Mouse (Mus musculus): ENCODE measurements around the gene Tacc3.

DNA sequence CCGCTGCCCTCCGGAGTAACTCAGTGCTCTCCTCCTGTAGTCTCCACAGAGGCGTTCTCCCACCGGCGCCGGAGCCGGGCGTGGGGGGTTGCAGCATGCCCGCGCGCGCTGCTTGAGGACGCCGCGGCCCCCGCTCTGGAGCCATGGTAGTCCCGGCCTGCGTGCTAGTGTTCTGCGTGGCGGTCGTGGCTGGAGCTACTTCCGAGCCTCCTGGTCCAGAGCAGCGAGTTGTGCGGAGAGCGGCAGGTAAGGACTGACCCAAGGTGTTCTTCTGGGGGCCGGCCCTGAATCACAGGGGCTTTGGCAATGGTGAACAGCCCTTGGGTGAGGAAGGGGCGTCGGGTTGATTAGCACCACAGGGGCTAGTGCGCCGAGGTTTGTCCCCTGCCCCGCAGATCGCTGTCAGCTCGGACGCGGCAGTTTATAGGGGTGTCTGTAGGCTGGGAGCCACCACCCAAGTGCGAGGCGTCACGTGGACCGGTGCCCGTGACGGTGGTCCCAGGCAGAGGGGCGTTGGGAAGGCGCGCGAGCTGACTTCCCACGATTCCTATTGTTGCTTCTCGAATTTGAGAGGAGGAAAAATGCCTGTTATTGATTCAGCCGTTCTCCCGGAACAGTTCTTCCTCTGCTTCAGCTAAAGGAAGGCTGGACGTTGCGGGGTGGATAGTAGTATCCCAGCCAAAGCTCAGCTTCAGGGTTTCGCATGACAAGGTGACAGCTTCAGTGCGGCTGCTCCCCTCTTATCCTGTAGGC, 64.5 kb downstream of the Tacc3 start:
- TF ChIP-seq CTCF (IDR thresholded peaks at IDR 0.05; ENCODE audit: borderline replicate concordance, extremely low read depth, insufficient read depth, insufficient read length) (no peak), POLR2A (IDR thresholded peaks at IDR 0.05; ENCODE audit: borderline replicate concordance, extremely low read depth, insufficient read depth, insufficient read length, poor library complexity, severe bottlenecking) (no peak)

Data from brain, embryonic 14.5 days (tissue).